Mouse (Mus musculus) myocyte (in vitro differentiated cells): ENCODE measurements around the gene Srgap3.

Experiments
- MYOG ChIP-seq, 3 experiments: IDR thresholded peaks; one replicate each; pipeline ENCODE4 v1.6.1; 2011; ENCODE audit warnings: control low read depth in 2 of 3, low read depth in 2 of 3, mild to moderate bottlenecking in 2 of 3; ENCODE audit not compliant: insufficient read length in 2 of 3, control insufficient read depth in 1 of 3, insufficient read depth in 1 of 3
- POLR2A ChIP-seq: IDR thresholded peaks from one replicate; pipeline ENCODE4 v1.6.1; 2011; ENCODE audit warnings: low read depth, mild to moderate bottlenecking, control low read depth, moderate library complexity; ENCODE audit not compliant: insufficient read length
- TCF12 ChIP-seq: IDR thresholded peaks from one replicate; pipeline ENCODE4 v1.6.1; 2011; ENCODE audit warnings: mild to moderate bottlenecking, control low read depth; ENCODE audit not compliant: poor library complexity, insufficient read depth, severe bottlenecking
- USF1 ChIP-seq: IDR thresholded peaks from one replicate; pipeline ENCODE4 v1.6.1; 2011; ENCODE audit warnings: low read depth, mild to moderate bottlenecking, control low read depth, moderate library complexity

GRCm38 (mm10) chr6:112955773-112956172 lies 8.7 kb upstream of the Srgap3 start:
- TF ChIP-seq USF1 (no peak), POLR2A (no peak), TCF12 (no peak), MYOG (IDR thresholded peaks at IDR 0.05; ENCODE audit: control insufficient read depth in 1 of 3, insufficient read depth in 1 of 3, insufficient read length in 2 of 3, low read depth in 2 of 3) (no peak)
